Mouse (Mus musculus) heart, postnatal 14 days (tissue): ENCODE measurements at regions not wholly inside any gene's neighbourhood (a gene's known extent, or its start where the extent isn't known, plus 50 kb on each side); places are given as distances from the start of the nearest gene placed in this dataset.

ENCODE experiments used
- DNase-seq, 2 experiments: peaks; one replicate each; pipeline ENCODE4 v3.0.0; 2021 to 2022
- intact Hi-C: fragments of 180-260 bp; cut with DNase I; formaldehyde crosslinking; loops from one replicate; pipeline ENCODE4 v1.15.1; 2025

DNA sequence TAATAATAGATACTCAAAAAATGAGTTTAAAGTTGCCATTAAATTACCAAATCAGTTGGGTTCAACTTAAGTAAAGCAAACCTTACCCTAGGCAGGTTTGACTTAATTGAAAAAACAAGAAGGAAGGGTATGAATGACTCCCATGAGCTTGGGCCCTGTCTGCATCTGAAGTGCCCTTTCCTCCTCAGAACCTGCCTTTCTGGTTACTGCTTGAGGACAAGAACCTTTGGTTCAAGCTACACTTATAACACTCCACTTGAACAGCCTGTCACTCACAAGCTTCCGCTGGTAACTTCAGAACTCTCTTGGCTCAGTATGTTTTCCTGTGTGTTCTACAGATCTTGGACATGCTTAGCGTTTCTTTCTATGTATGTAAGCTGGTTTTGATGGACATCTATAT lies 59.6 kb upstream of the Slc40a1 start:
- DNase-seq: no peak
- intact Hi-C loops: loop anchor here (2.0 kb wide), 1 partner anchor 19 kb away; no protein-coding TSS in a partner anchor

DNA sequence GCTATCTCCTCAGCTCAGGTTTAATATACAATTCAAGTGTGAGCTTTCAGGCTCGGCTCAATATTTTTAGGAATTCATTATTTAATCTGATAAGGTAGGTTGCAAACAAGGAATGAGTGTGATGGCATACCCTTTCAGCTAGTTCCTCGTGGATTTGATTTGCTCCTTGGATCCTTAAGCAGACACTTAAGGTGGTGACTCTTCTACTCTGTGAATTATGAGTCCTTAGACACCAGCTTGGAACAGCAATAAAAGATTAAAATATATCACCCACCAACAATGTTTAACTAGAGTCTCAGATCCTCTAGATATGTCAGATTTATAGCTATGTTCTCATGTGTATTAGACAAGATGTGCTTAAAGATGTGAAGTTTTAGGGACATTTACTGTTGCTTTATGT lies 60.4 kb upstream of the Slc40a1 start:
- DNase-seq: no peak
- intact Hi-C loops: no loop called here

- intact Hi-C loops: no loop called here
- DNase-seq: no peak
These were observed 63.9 kb upstream of the Dnah7b start for GRCm38 (mm10) chr1:46002255-46002654.

DNA sequence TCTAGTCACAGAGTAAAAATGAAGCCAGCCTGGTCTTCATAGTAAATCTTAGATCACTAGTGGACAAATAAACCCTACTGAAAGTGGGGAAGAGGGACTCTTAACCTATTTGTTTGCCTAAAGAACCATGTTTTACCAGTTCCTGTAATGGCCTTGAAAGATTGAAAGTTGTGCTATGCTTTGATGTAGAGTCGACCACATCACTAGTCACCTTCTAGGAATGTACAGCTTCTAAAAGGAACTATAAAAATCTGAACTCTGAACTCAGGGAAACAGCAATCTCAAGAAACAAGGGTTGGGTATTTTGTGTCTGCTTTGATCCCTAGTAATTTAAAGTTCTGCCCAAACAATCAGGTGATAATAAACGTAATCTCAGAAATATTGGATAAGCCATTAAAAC lies 62.6 kb upstream of the Dnah7b start:
- intact Hi-C loops: no loop called here
- DNase-seq: no peak

DNA sequence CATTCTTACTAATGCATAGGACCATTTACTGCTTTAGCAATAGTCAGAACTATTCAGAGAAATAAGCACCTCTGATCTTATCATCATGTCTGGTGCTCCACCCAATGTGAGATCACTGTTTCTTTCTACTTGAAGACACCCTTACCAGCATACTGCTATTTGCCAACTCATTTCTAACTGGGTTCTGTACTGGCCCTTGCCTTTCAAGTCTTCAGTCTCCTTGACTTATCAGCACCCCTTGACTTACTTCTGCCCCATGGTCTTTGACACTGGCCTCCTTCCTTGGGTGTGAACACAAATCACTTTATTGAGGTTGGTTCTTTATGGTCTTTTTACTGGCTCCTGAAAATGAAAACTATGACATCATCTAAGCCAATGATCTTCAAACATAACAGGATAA lies 59.3 kb upstream of the Dnah7b start:
- intact Hi-C loops: no loop called here
- no peak for DNase-seq
